Mouse (Mus musculus) erythroblast, embryonic 14.5 days (primary cell): ENCODE results near the gene Cd83.

Source experiments
- GATA1 ChIP-seq: IDR thresholded peaks from 2 replicates; pipeline ENCODE4 v1.6.1; 2012; ENCODE audit warnings: low read length, inconsistent platforms, mixed read lengths
- TAL1 ChIP-seq: IDR thresholded peaks from 3 replicates; pipeline ENCODE4 v1.6.1; 2012; ENCODE audit warnings: low read length, inconsistent platforms, mixed read lengths

GRCm38 (mm10) chr13:43847186-43847585 lies 62.6 kb downstream of the Cd83 start:
- no peak for TF ChIP-seq GATA1
- no peak for TF ChIP-seq TAL1
